Mouse (Mus musculus) brown adipose tissue, adult 24 weeks (tissue): ENCODE data around the gene Daxx. TPM values are rescaled to one million over a fixed set of nuclear protein-coding genes. Genes with fewer than 3 reads are reported as not detected.

Experiments used
- H3K27ac ChIP-seq: fragments of 200-500 bp; replicated peaks from 2 replicates; pipeline ENCODE4 v1.5.1; 2012; ENCODE audit warnings: low read depth, mild to moderate bottlenecking, low read length
- H3K4me1 ChIP-seq: fragments of 200-500 bp; 2 replicates; pipeline ENCODE4 v1.6.1; 2012; ENCODE audit warnings: low read length, mixed read lengths; ENCODE audit not compliant: control insufficient read depth, insufficient read depth, insufficient read length
- H3K4me3 ChIP-seq: fragments of 200-500 bp; 2 replicates; pipeline ENCODE4 v1.5.1; 2012; ENCODE audit warnings: low read depth, mild to moderate bottlenecking, low read length, moderate library complexity; ENCODE audit not compliant: insufficient read depth
- polyA plus RNA-seq: library from polyadenylated mRNA; stranded (reverse); fragments of >200 nt; gene quantifications from 2 replicates; pipeline ENCODE4 v1.2.4, GENCODE M21; 2012; ENCODE audit not compliant: missing spikeins, insufficient read depth, insufficient read length

The Daxx gene
- polyA plus RNA-seq, 1 experiment, result 13.6 TPM

DNA sequence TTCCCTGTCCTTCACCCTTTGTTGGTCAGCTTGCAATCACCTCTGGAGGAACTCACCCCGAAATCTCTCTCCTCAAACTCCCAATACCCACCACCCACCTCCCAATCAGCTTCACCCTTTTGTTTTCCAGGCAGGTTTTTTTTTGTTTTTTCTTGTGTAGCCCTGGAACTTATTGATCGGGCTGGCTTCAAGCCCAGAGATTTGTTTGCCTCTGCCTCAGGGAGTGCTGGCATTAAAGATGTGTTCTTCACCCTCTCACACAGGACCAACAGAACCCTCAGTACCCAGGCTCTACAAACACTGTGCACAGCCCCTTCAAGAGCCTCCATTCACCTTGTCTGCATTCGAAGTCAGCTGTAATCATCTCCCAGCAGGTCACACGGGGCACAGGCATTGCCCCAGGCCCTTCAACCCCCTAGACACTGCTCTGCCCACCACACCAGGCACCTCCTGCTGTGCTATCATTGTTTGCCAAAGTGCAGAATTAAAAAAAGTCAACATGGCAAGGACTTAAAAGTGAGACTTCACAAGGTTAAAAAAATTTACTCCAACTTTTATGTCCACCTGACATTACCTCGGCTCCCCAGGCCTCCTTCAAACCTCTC, 44.8 kb downstream of the Daxx start:
- peaks cover 4% of the 10 kb centered on the region; the same call in 1 of the 2 replicates for H3K4me1 ChIP-seq
- H3K4me3 ChIP-seq, result peak overlapping the region; percentile 90
- H3K27ac ChIP-seq, result no peak overlapping the region

- Histone ChIP-seq H3K4me3 (peak overlapping the region; percentile 90), H3K4me1 (peaks cover 4% of the 10 kb centered on the region; the same call in 1 of the 2 replicates), H3K27ac (peak overlapping the region; percentile 62)
Observed at GRCm38 (mm10) chr17:33954646-33955554, 45.7 kb downstream of the Daxx start.

DNA sequence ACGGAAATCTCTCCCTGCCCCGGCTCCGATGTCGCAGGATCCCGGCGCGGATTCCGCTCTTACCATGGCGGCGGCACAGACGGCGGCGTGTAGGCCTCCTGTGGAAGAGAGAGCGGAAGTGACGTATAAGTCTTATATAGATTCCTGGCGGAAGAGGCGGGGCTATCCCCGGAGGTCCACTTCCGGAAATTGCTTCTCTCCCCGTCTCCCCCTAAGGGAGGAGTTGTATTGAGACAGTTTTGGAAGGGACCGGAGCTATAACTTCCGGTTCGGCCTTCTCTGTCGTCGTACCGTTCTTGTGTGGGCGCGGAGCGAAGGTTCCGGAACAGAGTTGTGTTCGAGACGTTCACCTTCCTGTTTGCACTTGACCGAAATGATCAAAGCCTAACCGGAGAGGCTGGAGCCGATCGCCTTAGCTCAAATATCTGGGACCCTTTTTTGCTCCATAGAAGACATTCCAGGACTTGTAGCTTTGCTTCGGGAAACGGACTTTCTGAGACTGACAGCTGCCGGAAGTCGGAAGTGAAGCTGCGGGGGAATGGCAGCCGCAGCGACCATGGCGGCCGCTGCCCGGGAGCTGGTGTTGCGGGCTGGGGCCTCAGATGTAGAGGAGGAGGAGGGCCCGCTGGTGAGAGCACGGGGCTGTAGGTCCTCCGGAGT, 46.5 kb downstream of the Daxx start, which contains the start of the genes Vps52 and Rps18:
Vps52 (plus strand) TSS at position 258 of the 660 bp plus-strand sequence.
Rps18 (minus strand) TSS at position 447 of the 660 bp plus-strand sequence.
- peaks cover under 1% of the 10 kb centered on the region; the same call in 1 of the 2 replicates for H3K4me1 ChIP-seq
- peak within 1 kb of the TSS; percentile 99 for H3K27ac ChIP-seq
- peak within 1 kb of the TSS; percentile 90 for H3K4me3 ChIP-seq

DNA sequence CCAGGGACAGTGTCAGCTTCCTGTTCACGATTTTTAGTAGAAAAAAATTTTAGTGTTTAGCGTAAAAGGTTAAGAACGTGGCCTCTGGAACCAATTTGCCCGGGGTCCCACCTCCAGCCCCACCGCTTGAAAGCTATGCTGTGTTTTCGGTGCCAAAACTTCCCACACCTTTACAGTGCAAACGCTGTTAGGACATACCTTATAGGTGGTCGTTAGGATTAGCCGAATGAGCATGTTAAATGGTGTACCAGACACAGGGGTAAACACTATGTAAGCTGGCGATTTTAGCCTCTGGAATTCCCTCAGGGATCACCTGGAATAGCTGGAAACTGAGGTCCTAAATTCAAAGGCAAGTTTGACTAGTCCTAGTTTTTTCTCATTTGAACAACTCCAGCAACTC, 47.1 kb downstream of the Daxx start:
- peak overlapping the region; percentile 99 for H3K27ac ChIP-seq
- no peaks in the 10 kb centered on the region for H3K4me1 ChIP-seq
- H3K4me3 ChIP-seq, result peak overlapping the region; percentile 87

- H3K4me3 ChIP-seq, result no peak overlapping the region
- no peak overlapping the region for H3K27ac ChIP-seq
- H3K4me1 ChIP-seq, result no peaks in the 10 kb centered on the region
Observed at GRCm38 (mm10) chr17:33957493-33957892, 48.3 kb downstream of the Daxx start.

GRCm38 (mm10) chr17:33958451-33958850, 49.2 kb downstream of the Daxx start:
- Histone ChIP-seq H3K4me1 (no peaks in the 10 kb centered on the region), H3K4me3 (no peak overlapping the region), H3K27ac (no peak overlapping the region)

- no peak overlapping the region for H3K4me3 ChIP-seq
Observed at GRCm38 (mm10) chr17:33959135-33959534, 49.9 kb downstream of the Daxx start.

GRCm38 (mm10) chr17:33959948-33960347, 50.7 kb downstream of the Daxx start:
- H3K27ac ChIP-seq, result no peak overlapping the region
- no peak overlapping the region for H3K4me3 ChIP-seq
- H3K4me1 ChIP-seq, result no peaks in the 10 kb centered on the region

More at GRCm38 (mm10) chr17:33959135-33959534, 49.9 kb downstream of the Daxx start:
- Histone ChIP-seq H3K27ac (no peak overlapping the region), H3K4me1 (no peaks in the 10 kb centered on the region)

GRCm38 (mm10) chr17:33962876-33963275, 53.7 kb downstream of the Daxx start:
- no peak overlapping the region for H3K27ac ChIP-seq
- no peak overlapping the region for H3K4me3 ChIP-seq
- no peaks in the 10 kb centered on the region for H3K4me1 ChIP-seq

Other genes starting within 250 kb of the Daxx start
- 130 and 183 TPM in 2 replicates for gene Hnrnpm, start 222.6 kb upstream of the Daxx start, polyA plus RNA-seq
- 132 and 147 TPM in 2 replicates for gene March2, start 190.7 kb upstream of the Daxx start, polyA plus RNA-seq
- 73.4 and 85.4 TPM in 2 replicates for gene Rab11b, start 148.9 kb upstream of the Daxx start, polyA plus RNA-seq
- 243 and 355 TPM in 2 replicates for gene Angptl4, start 127.6 kb upstream of the Daxx start, polyA plus RNA-seq
- gene Kank3, start 98.9 kb upstream of the Daxx start, polyA plus RNA-seq, result 16.2 and 37.3 TPM in 2 replicates
- 587 and 667 TPM in 2 replicates for gene Rps28, start 84.9 kb upstream of the Daxx start, polyA plus RNA-seq
- 1,002 and 1,055 TPM in 2 replicates for gene Ndufa7, start 84.8 kb upstream of the Daxx start, polyA plus RNA-seq
- 21.6 and 25.3 TPM in 2 replicates for gene Cd320, start 66.3 kb upstream of the Daxx start, polyA plus RNA-seq
- gene Gm7029, start 35.6 kb upstream of the Daxx start, polyA plus RNA-seq, result not detected in 2 replicates
- gene Kifc1, start 18.8 kb upstream of the Daxx start, polyA plus RNA-seq, result not detected in 2 replicates
- not detected in 2 replicates for gene Platr17, start 4.3 kb upstream of the Daxx start, polyA plus RNA-seq
- 75.7 and 99.3 TPM in 2 replicates for gene Tapbp, start 6.5 kb downstream of the Daxx start, polyA plus RNA-seq
- 9.5 and 11.1 TPM in 2 replicates for gene Zbtb22, start 6.5 kb downstream of the Daxx start, polyA plus RNA-seq
- gene Rgl2, start 20.1 kb downstream of the Daxx start, polyA plus RNA-seq, result 16.4 and 20.2 TPM in 2 replicates
- gene Pfdn6, start 30.9 kb downstream of the Daxx start, polyA plus RNA-seq, result 83.2 and 131 TPM in 2 replicates
- gene Wdr46, start 31.2 kb downstream of the Daxx start, polyA plus RNA-seq, result 6.6 and 10.1 TPM in 2 replicates
- 2.2 and 2.4 TPM in 2 replicates for gene B3galt4, start 42.1 kb downstream of the Daxx start, polyA plus RNA-seq
- gene Vps52, start 46.4 kb downstream of the Daxx start, polyA plus RNA-seq, result 23.9 and 29.3 TPM in 2 replicates
- gene Rps18, start 46.6 kb downstream of the Daxx start, polyA plus RNA-seq, result 635 and 763 TPM in 2 replicates
- 394 and 673 TPM in 2 replicates for gene H2-K1, start 90.9 kb downstream of the Daxx start, polyA plus RNA-seq
- gene Ring1, start 115.3 kb downstream of the Daxx start, polyA plus RNA-seq, result 10.2 and 10.3 TPM in 2 replicates
- gene H2-Ke6, start 118.6 kb downstream of the Daxx start, polyA plus RNA-seq, result 214 and 236 TPM in 2 replicates
- gene Slc39a7, start 122.3 kb downstream of the Daxx start, polyA plus RNA-seq, result 40.0 and 44.7 TPM in 2 replicates
- gene Rxrb, start 122.4 kb downstream of the Daxx start, polyA plus RNA-seq, result 23.6 and 38.7 TPM in 2 replicates
- gene Col11a2, start 130.0 kb downstream of the Daxx start, polyA plus RNA-seq, result 0.38 and 1.0 TPM in 2 replicates
- gene H2-Oa, start 182.9 kb downstream of the Daxx start, polyA plus RNA-seq, result not detected in 2 replicates
- gene H2-DMa, start 210.1 kb downstream of the Daxx start, polyA plus RNA-seq, result 6.9 and 10.5 TPM in 2 replicates
- gene Brd2, start 213.2 kb downstream of the Daxx start, polyA plus RNA-seq, result 82.7 and 86.3 TPM in 2 replicates
- not detected in 2 replicates for gene H2-DMb2, start 233.9 kb downstream of the Daxx start, polyA plus RNA-seq
- gene H2-DMb1, start 243.7 kb downstream of the Daxx start, polyA plus RNA-seq, result 11.1 and 14.7 TPM in 2 replicates